ENCODE assay signal across 40 mouse cellular contexts in the genomic region with DNA sequence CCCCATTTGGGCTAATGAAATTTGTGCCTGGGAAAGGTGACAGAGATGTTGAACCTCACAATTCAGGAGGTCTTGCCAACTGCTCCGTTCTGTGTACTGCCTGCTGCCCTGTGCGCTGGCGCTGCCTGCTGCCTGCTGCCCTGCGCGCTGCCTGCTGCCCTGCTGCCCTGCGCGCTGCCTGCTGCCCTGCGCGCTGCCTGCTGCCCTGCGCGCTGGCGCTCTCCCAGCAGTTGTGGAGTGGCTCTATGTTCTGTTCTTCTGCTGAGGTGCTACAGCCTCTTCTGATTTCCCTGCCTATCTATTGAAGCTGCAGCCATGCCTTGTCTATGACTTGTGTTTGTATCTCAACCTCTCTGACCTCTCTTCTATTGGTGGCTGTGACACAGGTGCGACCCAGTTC. TPM values are rescaled to one million over a fixed set of nuclear protein-coding genes. Genes with fewer than 3 reads are reported as not detected.
"Had no signal": no experiment of that assay in that cellular context is flagged by ENCODE, and none has a peak within 500 bp of the region (broad histone marks: within the 10 kb centered on the region; RNA-seq: fewer than 3 reads in every experiment).

No protein-coding gene starts in this region.

- H3K4me2 ChIP-seq: heart, embryonic 11.5 days; heart, embryonic 12.5 days; heart, embryonic 13.5 days; heart, embryonic 15.5 days; hindbrain, embryonic 12.5 days; hindbrain, embryonic 13.5 days; hindbrain, embryonic 14.5 days; hindbrain, embryonic 15.5 days; intestine, embryonic 15.5 days; kidney, embryonic 15.5 days had no signal

- ATAC-seq: hindbrain, embryonic 16.5 days; hindbrain, postnatal 0 days; inflammation-experienced regulatory T-cells, adult 6 months; intestine, embryonic 15.5 days; intestine, embryonic 16.5 days; intestine, postnatal 0 days had no signal

- H3K27ac ChIP-seq: heart, embryonic 10.5 days; heart, embryonic 13.5 days; heart, embryonic 15.5 days; hindbrain, embryonic 10.5 days; hindbrain, embryonic 12.5 days; hindbrain, embryonic 13.5 days; hindbrain, embryonic 14.5 days; hindbrain, embryonic 15.5 days; hindbrain, postnatal 0 days; intestine, embryonic 15.5 days; kidney, embryonic 15.5 days; kidney, postnatal 0 days; layer of hippocampus, adult 2 months had no signal

- H3K4me3 ChIP-seq: heart, embryonic 10.5 days; heart, embryonic 12.5 days; heart, embryonic 13.5 days; heart, embryonic 15.5 days; hindbrain, embryonic 10.5 days; hindbrain, embryonic 12.5 days; hindbrain, embryonic 13.5 days; hindbrain, embryonic 15.5 days; intestine, embryonic 15.5 days; kidney, embryonic 15.5 days; layer of hippocampus, adult 2 months had no signal

- H3K9me3 ChIP-seq: heart, embryonic 10.5 days; heart, embryonic 12.5 days; heart, embryonic 13.5 days; heart, embryonic 15.5 days; hindbrain, embryonic 10.5 days; hindbrain, embryonic 12.5 days; hindbrain, embryonic 13.5 days; hindbrain, embryonic 15.5 days; intestine, embryonic 15.5 days; kidney, embryonic 15.5 days had no signal

- H3K4me1 ChIP-seq: heart, embryonic 10.5 days; heart, embryonic 12.5 days; heart, embryonic 13.5 days; heart, embryonic 15.5 days; hindbrain, embryonic 12.5 days; hindbrain, embryonic 13.5 days; hindbrain, embryonic 15.5 days; intestine, embryonic 15.5 days; kidney, embryonic 15.5 days had no signal

- H3K27me3 ChIP-seq: heart, embryonic 12.5 days; heart, embryonic 13.5 days; heart, embryonic 15.5 days; hindbrain, embryonic 12.5 days; hindbrain, embryonic 13.5 days; hindbrain, embryonic 15.5 days; intestine, embryonic 15.5 days; kidney, embryonic 15.5 days had no signal

- DNase-seq: heart, postnatal 10 days; heart, postnatal 14 days; heart, postnatal 36 days; heart, postnatal 4 days; kidney, adult 11 months; kidney, adult 18-20 months; kidney, adult 2 months; kidney, adult 8-10 months; kidney, adult 9 months; kidney, postnatal 10 days; kidney, postnatal 14 days; kidney, postnatal 25 days; kidney, postnatal 36 days; kidney, postnatal 4 days; layer of hippocampus, adult 9-11 months; layer of hippocampus, postnatal 36 days had no signal

- H3K9ac ChIP-seq: heart, embryonic 12.5 days; heart, embryonic 13.5 days; heart, embryonic 15.5 days; hindbrain, embryonic 12.5 days; hindbrain, embryonic 13.5 days; hindbrain, embryonic 14.5 days; hindbrain, embryonic 15.5 days; intestine, embryonic 15.5 days; kidney, embryonic 15.5 days had no signal

RNA-seq across cellular contexts. Expression of a gene that starts 51.5 kb away (rescaled TPM):
- polyA plus RNA-seq: heart, embryonic 10.5 days; heart, embryonic 11.5 days; heart, embryonic 12.5 days; heart, embryonic 13.5 days; heart, embryonic 14.5 days; heart, embryonic 15.5 days; heart, embryonic 16.5 days; heart, postnatal 0 days; hindbrain, embryonic 14.5 days; inflammation-experienced regulatory T-cells, adult 6 months; intestine, embryonic 14.5 days; intestine, embryonic 15.5 days; intestine, embryonic 16.5 days; intestine, postnatal 0 days; kidney, adult 2 months; large intestine, adult 2 months had no signal
